Mouse (Mus musculus): ENCODE data around the gene Pam.

Gene Pam

GRCm38 (mm10) chr1:97809255-97809912 is 286.1 kb downstream of the Pam start:
- WGBS: 15% methylated on average over 2 of the region's 2 CpGs

GRCm38 (mm10) chr1:97802207-97802902 is 293.1 kb downstream of the Pam start:
- WGBS: 23% methylated on average over 4 of the region's 4 CpGs

DNA sequence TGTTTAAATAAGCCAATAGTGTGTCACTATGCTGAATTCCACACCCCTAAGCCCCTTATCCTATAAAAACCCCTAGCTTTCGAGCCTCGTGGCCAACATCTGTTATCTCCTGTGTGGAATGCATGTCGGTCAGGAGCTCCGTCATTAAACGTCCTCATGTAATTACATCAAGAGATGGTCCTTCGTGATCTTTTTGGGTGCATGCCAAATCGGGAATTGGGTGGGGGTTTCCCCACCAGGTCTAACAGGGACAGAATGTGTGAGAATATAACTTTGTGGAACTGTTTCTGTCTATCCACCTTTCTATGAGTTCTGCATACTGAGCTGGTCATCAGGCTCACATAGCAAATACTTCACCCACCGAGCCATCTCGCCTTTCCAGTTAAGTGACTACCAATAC is 299.5 kb downstream of the Pam start:
- WGBS: 85% methylated on average over 9 of the region's 9 CpGs

- WGBS: 95% methylated on average over 3 of the region's 3 CpGs
These were observed 301.3 kb downstream of the Pam start for GRCm38 (mm10) chr1:97794110-97794509.

DNA sequence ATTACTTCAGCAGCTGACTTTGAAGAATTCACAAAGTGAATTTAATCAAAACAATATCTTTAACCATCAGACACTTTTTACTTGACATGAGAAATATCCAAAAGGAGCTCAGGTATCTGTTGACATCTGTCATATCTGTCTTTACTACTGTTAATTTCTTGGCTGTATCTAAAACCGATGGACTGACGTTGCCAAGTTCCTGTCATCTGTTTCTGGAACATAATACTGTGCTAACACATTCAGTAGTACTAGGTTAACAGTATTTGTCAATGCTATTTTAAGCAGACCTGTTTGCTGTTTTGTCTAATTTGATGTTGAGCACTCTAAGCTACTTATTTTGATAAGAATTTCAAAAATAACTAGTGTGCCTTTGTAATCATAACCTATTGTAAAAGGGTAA is 307.0 kb downstream of the Pam start:
- 89% methylated on average over 2 of the region's 2 CpGs for WGBS

DNA sequence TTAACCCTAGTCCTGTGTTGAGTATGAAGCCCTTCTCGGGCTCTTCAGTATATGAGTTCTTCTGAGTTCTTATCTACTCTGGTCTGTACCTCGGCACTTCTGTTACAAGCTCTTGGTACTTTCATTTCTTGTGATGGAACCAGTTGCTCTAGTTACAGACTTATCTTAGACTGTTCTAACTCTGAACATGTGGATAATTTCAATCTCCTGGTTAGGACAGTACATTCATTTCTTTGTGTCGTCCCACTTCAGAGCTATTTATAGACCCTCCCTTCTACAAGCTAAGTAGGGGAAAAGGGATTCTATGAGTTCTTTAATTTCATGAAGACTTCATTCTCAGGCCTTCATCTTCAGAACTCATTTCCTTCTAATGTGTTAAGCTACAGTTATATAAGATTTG is 307.8 kb downstream of the Pam start:
- 70% methylated on average over 3 of the region's 3 CpGs for WGBS

DNA sequence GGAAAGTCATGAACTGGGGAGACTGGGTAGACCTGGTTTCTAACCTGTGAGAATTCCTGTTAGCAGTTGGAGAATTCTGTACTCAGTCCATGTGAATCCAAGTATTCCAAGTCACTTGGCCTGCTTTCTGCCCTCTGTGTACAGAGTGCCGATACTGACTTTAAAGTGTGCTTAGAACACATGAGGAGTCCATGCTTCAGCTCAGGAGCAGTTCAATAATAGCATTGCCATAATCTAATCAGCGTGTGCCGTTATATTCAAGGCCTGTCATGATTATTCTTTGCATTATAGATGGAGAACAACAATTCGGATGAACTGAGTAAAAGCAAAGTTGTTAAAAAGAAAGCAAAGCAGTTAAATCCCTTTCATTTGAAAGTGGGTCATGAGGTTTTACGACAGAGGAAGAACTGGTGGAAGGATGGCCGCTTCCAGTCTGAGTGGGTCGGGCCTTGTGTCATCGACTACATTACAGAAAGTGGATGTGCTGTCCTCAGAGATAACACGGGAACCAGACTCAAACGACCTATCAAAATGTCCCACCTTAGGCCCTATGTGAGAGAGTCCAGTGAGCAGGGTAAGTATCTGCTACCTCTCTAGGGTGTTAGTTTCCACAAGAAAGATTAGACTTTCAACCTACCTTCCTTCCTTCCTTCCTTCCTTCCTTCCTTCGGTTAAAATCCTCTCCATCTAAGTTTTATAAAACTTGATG is 309.6 kb downstream of the Pam start:
- 90% methylated on average over 11 of the region's 11 CpGs for WGBS

GRCm38 (mm10) chr1:97784928-97785327 is 310.5 kb downstream of the Pam start:
- 66% methylated on average over 7 of the region's 7 CpGs for WGBS

DNA sequence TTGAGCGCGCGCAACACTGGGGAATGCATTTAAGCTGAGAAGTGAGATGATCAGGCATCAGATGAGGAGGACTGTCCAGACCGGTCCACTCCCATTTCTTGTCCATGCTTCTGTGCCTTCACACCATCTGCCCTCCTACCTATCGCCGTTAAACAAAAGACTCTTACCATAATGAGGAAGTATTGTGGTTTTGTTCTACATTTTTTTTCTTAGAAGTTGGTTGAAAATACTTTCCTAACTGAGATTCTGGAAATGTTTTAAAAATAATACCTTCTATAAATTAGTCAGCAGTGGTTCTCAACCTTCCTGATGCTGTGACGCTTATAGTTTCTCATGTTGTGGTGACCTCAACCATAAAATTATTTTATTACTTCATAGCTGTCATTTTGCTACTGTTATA is 313.8 kb downstream of the Pam start:
- 90% methylated on average over 7 of the region's 7 CpGs for WGBS

- WGBS: 95% methylated on average over 2 of the region's 2 CpGs
These were observed 321.5 kb downstream of the Pam start for GRCm38 (mm10) chr1:97773973-97774372.

DNA sequence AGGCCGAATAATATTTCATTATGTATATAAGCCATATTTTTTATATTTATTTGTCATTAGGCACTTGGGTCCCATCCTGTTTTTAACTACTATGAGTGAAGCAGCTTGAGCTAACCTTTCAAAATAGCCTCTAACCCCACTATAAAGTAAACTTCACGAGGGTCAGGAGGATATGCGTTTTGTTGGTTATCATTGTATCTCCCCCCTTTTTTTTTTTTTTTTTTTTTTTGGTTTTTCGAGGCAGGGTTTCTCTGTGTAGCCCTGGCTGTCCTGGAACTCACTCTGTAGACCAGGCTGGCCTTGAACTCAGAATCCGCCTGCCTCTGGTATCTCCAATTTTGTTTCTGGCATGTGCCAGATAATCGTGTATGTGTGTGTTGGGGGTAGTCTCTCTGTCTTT is 322.1 kb downstream of the Pam start:
- WGBS: 88% methylated on average over 6 of the region's 6 CpGs

DNA sequence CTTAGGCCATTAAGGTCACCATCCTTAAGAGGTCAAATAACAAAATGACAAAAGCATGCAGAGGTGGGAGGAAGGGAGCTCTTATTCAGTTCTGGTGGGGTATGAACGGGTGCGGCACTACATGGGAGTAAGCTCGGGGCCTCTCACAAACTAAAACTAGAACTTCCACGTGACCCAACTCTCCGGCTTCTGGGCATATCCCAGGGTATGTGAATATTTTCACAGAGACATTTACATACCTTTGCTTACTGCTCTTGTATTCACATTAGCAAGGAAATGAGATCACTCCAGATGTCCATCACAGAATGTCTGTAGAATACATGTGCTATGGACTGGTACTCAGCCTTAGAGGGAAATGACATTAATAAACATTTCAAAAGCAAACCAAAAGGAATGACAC is 323.7 kb downstream of the Pam start:
- 89% methylated on average over 5 of the region's 5 CpGs for WGBS

- WGBS: 41% methylated on average over 7 of the region's 7 CpGs
These were observed 324.3 kb downstream of the Pam start for GRCm38 (mm10) chr1:97771118-97771517.

DNA sequence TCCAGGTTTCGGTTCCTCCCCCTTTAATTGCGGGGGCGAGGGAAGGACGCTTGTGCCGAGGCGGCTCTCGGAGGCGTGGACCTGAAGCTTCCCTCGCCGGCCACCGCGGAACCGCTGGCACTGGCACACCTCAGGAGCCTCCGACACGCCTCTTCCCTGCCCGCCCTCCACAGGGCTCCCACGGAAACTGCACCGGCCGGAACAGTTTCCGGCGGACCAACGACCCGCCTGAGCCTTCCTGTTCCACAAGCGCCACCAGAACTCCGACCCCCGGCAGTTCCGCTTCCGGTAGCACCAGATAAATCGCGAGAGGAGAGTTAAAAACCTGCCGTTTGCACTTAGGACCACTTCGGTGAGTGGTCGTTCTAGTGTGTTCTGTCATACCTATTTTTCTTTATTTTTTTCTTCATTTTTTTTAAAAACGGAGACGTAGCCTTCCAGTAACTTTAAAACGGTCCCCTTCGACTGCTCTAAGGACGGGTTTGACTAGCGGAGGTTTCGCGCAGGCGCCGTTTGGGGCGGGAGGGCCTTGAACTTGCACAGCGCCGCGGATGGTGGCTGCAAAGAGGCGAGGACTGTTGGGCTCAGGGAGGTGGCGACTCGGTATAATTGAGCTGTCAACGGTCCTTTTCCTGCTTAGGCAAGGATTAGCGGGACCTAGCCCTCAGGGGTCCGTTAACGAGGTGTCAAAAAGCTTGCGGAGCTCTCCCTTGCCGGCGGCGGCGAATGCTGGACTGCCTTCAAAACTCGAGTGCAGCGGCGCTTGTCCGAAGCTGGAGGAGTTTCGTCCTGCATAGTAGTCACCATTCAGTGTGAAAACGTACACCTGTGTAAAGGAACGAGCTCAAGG is 325.3 kb downstream of the Pam start, which contains the start of the genes Gin1 and Ppip5k2:
TSS of gene Gin1 (plus strand) at position 269 of the 850 bp plus-strand sequence.
TSS of gene Ppip5k2 (minus strand) at position 508 of the 850 bp plus-strand sequence.
- under 1% methylated on average over 66 of the region's 66 CpGs for WGBS

- WGBS: under 1% methylated on average over 40 of the region's 40 CpGs
These were observed 326.0 kb downstream of the Pam start for GRCm38 (mm10) chr1:97769294-97769903.

DNA sequence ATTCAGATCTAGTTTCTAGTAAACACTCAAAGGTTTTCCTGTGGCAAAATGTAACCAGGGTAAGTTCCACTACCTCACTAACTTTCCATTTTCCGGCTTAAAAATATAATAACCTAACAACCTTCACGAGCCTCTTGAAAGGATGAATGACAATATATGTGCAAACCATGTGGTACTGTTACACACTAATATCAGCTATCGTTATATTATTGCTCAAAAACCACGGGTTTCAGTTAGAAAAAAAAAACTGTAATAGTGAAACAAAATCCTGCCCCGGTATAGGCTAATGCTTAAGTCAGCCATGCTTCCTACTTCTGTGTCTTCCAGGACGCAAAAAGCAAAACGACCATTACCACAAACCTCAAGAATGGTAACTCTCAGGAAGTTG is 326.5 kb downstream of the Pam start:
- WGBS: 3% methylated on average over 7 of the region's 7 CpGs

DNA sequence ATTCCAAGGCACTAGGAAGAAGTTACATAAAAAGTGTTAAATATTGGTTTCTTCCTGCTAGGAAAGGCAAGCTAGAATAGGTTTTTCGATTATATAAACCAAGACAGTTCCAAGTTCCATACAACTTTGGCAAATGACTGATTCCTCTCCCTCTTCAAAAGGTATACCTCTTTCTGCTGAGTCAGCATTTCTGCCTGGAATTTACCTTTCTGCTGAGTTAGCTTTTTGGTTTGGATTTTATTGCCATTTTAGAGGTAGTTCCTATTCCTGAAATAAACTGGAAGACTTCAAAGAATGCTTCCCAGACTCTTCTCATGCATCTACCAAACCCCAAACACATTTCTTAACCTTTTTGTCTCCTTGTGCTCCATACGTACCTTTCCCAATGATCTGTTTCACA is 327.4 kb downstream of the Pam start:
- WGBS: 41% methylated on average over 2 of the region's 2 CpGs

DNA sequence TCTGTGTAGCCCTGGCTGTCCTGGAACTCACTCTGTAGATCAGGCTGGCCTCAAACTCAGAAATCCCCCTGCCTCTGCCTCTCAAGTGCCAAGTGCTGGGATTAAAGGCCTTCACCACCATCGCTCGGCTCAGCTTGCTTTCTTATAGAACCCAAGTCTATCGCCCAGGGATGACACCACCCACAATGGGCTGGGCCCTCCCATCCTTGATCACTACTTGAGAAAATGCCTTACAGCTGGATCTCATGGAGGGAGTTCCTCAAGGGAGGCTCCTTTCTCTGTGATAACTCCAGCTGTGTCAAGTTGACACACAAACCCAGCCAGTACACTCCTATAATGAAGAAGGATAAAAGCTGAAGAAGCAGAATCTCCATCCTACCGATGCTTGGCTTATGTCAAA is 329.7 kb downstream of the Pam start:
- 81% methylated on average over 4 of the region's 4 CpGs for WGBS

DNA sequence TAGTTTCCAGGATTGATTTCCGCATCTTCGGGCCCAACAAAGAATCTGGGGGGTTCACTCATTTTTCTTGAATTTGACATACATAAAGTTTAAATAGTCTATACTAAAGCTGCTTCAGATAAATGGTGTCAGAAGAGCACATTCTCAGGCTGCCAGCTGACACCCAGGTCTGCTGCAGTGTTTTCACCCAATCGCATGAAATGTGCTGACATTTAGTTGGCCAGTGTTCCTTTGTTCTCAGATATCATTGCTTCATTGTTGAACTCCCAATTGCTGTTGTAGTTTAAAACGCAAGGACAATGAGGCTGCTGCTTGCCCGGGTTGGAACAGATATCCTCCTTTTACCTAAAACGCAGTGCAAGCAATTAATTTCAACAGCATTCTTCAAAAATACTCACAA is 334.0 kb downstream of the Pam start:
- 63% methylated on average over 6 of the region's 6 CpGs for WGBS

GRCm38 (mm10) chr1:97760598-97760997 is 334.8 kb downstream of the Pam start:
- 70% methylated on average over 7 of the region's 7 CpGs for WGBS

GRCm38 (mm10) chr1:97754392-97754791 is 341.1 kb downstream of the Pam start:
- WGBS: 76% methylated on average over 4 of the region's 4 CpGs

Data from cerebral cortex, adult 2 months (tissue).